Mouse (Mus musculus) spleen, adult 18-20 months (tissue): Measurements from ENCODE around the gene Pla2g12a.

Source experiments
- DNase-seq, 2 experiments: peaks; one replicate each; pipeline ENCODE4 v3.0.0; 2022; ENCODE audit warnings: mixed read lengths in 2 of 2

The Pla2g12a gene

GRCm38 (mm10) chr3:129901271-129901809 is 22.9 kb downstream of the Pla2g12a start, which contains the start of gene Casp6:
Casp6 (plus strand) TSS chr3:129901425.
- DNase-seq: peak; percentile 82 to 89

DNA sequence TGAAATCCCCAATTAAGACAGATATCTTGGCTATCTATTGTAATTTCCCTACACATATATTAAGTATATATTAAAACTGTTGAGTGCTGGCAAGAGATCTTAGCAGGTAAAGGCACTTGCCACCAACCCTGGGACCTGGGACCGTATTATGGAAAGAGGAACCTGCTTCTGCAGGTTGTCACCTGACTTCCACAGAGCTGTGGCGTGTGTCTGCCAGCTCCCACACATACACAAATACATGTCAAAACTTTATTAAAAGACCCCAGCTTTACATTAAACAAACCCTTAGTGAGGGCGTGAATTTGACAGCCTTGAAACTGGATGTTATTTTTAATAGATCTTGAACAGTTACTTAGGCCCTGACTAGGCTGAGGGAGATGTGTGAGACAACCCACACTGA is 25.0 kb downstream of the Pla2g12a start:
- DNase-seq: no peak

DNA sequence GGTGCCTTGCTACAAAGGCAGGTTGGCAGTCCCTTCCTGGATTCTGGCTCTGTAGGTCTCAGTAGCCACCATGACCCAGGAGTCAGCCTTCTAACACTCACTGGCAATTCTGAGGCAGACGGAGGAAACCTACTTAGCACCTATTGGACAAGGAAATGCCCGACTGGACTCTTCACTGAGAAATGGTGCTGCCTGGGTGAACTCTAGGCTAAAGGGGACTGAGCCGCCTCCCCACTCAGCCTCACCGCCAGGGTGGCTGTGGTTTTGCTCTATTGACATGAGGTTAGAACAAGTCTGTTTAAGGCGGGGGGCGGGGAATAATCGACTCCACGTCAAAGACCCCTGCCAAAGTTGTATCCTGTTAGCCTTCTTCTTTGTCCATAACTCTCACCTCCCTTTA is 25.5 kb downstream of the Pla2g12a start:
- DNase-seq: no peak

DNA sequence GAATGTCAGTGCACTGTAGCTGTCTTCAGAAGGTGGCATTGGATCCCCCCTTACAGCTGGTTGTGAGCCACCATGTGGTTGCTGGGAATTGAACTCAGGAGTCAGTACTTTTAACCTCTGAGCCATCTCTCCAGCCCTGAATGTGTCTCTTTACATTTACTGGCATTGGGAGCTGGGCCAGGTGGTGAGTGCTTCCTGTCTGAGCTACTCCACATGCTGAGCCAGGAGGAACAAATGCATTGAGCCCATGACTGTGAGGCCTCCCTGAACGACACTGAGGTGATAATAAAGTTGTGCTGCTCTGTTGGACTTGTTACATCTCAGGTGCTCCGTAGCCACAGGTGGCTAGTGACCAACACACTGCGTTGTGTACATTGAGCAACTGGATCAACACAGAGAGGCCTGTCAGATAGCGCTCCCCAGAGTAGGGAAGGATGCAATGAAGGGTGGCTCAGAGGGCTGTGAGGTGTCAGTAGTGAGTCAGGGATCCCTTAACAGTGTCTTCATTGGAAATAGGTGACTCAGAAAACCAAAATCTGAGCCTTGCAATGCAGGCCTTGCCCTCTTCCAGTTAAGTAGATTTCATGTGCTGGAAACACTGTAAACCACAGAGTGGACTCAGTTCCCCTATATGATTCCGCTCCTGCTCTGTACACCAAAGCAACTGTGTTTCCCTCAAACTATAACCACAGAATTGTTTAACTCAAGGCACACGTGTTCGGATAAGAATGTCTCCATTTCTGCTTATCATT is 26.2 kb downstream of the Pla2g12a start:
- DNase-seq: no peak

DNA sequence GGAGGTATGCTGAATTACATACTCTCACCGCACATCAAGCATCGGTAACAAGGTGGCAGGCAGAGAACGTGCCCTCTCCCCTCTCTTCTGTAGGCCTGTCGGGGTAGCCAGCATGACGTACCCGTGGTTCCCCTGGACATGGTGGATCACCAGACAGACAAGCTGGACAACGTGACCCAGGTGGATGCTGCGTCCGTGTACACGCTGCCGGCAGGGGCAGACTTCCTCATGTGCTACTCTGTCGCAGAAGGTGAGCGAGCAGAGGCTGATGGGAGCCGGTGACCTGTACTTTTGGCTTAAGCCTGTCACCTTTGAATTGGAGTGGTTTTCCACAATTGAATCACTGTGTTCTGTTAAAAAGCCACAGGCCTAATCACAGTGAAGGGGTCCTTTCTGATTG is 33.6 kb downstream of the Pla2g12a start:
- DNase-seq: no peak

DNA sequence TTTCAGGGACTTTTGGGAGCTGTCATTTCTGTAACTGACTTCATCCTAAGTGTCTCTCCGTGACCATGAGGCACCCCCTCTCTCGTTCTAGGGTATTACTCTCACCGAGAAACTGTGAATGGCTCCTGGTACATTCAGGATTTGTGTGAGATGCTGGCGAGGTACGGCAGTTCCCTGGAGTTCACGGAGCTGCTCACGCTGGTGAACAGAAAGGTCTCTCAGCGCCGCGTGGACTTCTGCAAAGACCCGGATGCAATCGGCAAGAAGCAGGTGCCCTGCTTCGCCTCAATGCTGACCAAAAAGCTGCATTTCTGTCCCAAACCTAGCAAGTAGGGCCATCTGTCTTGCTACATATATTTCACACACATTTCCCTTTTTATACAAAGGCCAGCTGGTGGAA is 34.8 kb downstream of the Pla2g12a start:
- DNase-seq: no peak

DNA sequence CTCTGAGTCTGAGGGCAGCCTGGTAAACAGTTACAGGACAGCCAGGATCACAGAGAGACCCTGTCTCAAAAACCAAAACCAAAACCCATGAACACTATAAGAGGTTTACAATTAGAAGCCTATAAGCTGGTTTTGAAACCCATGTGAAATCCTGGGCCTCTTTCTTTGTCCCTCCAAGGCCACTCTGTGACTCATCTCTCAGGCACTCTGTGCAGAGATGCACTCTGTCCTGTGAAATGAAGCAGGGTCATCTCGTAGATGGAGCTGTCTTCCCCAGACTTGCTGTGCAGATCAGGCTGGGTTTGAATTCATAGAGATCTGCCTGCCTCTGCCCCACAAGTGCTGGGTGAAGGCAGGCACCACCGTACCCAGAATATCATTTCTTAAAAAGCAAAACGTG is 39.0 kb downstream of the Pla2g12a start:
- no peak for DNase-seq

DNA sequence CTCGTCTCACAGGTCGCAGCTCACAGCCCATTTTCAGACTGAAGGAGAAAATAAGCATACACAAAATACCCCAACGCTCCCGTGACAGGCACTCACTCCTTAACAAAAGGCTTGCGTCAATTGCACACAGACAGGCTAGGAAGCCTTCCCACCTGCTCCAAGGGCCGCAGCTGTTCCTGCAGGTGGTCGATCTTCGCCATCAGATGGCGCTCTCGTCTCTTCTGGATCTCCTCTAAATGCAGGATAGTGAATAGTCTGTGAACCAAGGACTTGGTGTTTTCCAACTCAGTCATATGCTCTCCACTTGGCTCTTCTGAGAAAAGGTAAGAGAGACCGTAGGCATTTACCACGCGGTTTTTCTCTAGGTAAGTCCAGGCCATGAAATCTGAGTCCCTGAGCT is 40.0 kb downstream of the Pla2g12a start:
- DNase-seq: peak in 1 of 2 experiments; percentile 42

- DNase-seq: no peak
These were observed 45.2 kb downstream of the Pla2g12a start for GRCm38 (mm10) chr3:129923581-129923980.

DNA sequence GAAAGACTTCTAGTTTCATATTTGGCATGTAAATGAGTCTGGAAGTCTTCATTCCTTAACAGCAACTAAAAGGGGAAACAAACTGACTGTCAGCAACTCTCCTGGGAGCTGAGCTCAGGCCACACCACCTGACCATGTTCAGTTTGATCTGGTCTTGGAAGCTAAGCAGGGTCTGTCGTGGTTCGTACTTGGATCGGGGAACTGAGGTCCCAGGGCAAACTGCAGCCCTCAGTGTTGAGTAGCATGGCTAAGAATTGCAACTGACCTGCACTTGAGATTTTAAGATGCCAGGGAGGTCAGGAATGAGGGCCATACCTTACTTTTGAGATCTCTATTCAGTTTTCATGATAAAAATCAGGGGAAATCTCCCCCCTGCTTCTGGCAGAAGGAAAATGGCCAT is 47.5 kb downstream of the Pla2g12a start:
- DNase-seq: no peak

DNA sequence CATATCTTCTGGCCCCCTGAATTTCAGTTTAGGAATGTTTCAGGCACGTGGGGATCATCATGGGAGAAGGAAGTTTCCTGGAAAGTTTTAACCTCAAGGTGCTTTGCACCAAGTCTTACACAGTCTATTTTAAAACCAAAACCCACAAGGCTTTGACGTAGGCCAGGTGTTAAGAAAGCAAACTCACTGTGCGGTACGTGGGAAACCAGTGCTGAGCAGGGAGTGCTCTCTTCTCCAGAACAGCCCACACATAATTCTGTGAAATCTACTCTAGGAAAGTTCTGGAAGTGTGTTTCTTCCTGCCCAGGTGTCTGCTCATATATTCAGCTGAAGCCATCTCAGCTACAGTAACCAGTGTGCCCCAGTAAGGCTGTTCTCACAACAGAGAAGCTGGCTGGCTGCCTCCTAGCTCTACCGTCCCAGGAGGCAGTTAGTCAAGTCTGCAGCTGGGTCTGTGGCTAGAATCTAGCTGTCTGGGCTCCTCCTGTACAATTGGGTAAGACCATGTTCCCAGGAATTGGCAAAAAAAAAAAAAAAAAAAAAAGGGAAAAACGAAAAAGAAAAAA is 51.9 kb downstream of the Pla2g12a start:
- DNase-seq: no peak

- DNase-seq: no peak
These were observed 54.0 kb downstream of the Pla2g12a start for GRCm38 (mm10) chr3:129932443-129932842.

DNA sequence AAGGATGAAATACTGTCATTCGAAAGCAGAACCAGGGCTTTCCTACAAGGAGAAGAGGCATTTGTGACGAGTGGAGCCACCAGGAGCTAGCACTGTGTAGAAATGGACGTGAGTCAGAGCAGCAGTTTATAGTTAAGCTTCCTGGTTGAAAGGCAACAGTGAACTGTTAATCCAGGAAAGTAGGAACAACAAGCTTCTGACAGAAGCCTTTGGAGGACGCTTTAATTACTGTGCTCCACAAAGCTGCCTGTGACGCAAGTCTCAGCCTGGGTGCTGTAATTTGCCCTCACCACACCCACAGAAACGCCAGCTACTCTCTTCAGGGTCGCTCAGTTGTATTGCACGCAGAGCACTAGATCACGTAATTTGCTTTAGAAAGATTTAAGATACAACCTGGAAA is 58.2 kb downstream of the Pla2g12a start:
- no peak for DNase-seq

- no peak for DNase-seq
These were observed 59.4 kb downstream of the Pla2g12a start for GRCm38 (mm10) chr3:129937848-129938247.

- DNase-seq: no peak
These were observed 60.7 kb downstream of the Pla2g12a start for GRCm38 (mm10) chr3:129939058-129939457.

- DNase-seq: no peak
These were observed 62.4 kb downstream of the Pla2g12a start for GRCm38 (mm10) chr3:129940780-129941179.

GRCm38 (mm10) chr3:129941291-129941690 is 62.9 kb downstream of the Pla2g12a start:
- DNase-seq: no peak

GRCm38 (mm10) chr3:129943813-129944212 is 65.4 kb downstream of the Pla2g12a start:
- DNase-seq: no peak
